Mouse (Mus musculus) adrenal gland, adult 8-10 months (tissue): ENCODE results near the gene Gm4871. TPM values are rescaled to one million over a fixed set of nuclear protein-coding genes. Genes with fewer than 3 reads are reported as not detected.

Experiments used
- DNase-seq: peaks from one replicate; pipeline ENCODE4 v3.0.0; 2022
- total RNA-seq, 4 experiments: library from RNA; stranded (reverse); gene quantifications; 2 replicates each; pipeline ENCODE4 v1.2.4; 2022

Gm4871 gene
- total RNA-seq, 4 experiments from 2014 or later, result not detected

DNA sequence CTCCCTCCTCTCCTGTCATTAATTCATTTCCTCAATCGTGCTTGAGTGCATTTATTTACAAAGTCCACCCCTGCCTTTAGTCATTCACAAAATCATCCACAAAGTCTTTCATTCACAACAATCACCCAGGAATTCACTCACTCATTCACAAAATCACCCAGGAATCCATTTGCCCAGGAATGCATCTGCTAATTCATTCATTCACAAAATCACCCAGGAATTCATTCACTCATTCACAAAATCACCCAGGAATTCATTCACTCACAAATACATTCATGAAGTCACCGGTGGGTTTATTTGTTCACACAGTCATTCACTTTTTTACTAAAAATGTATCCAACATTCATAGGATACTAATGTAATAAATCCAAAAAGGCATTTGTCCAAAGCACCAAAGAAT is 42.5 kb downstream of the Gm4871 start:
- no peak for DNase-seq

GRCm38 (mm10) chr5:144989061-144989405 is 43.5 kb downstream of the Gm4871 start:
- no peak for DNase-seq

DNA sequence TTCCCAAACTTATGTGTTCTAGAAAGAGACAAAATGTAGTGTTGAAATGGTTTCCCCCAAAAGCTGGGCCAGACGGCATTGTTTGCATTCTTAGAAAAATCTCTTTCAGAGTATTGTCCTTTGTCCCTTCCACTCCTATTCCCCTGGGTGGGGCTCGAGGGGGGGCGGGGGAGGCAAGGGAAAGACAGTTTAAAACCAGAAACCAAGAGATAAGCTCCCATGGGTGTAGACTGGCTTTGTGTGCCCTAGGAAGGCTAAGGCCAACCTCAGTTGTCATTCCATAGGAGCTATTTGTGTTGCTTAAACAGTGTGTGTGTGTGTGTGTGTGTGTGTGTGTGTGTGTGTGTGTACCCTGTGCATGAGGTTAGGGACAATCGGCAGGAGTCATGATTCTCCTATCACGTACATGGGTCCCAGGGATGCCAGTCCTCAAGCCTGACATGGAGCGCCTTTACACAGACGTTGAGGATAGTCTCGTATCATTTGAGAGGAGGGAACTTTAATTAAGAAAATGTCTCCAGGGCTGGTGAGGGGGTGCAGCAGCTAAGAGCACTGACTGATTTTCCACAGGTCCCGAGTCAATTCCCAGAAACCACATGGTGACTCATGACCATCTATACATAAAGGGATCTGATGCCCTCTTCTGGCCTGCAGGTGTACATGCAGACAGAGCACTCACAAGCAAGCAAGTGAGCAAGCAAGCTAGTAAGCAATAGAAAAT is 44.1 kb downstream of the Gm4871 start:
- DNase-seq, result peak; percentile 21

- DNase-seq, result no peak
These were observed 45.0 kb downstream of the Gm4871 start for GRCm38 (mm10) chr5:144987561-144987960.

DNA sequence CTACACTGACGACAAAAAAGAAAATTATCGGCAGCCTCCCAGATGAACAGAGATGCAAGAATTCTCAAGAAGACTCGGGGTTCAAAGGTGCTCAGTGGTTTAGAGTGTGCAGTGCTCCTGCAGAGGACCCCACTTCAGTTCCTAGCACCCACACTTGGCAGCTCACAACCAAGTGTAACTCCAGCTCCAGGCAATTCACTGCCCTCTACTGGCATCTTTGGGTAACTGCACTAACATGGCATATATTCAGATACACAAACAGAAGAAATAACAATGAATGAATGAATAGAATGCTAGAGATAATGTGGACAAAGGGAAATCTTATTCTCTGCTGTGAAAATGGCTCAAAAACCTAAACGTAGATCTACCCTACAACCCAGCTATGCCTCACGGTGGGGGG is 47.7 kb downstream of the Gm4871 start:
- DNase-seq, result no peak

- no peak for DNase-seq
These were observed 49.3 kb downstream of the Gm4871 start for GRCm38 (mm10) chr5:144983227-144983626.

Other genes starting within 250 kb of the Gm4871 start
- 10 to 100 TPM; 20.3 to 25.8 (median 22.7) TPM for gene Smurf1, start 66.9 kb downstream of the Gm4871 start, total RNA-seq
- gene 1700018F24Rik, start 10.2 kb upstream of the Gm4871 start, total RNA-seq, result not detected
- gene Arpc1a, start 51.1 kb upstream of the Gm4871 start, total RNA-seq, result 100 to 1,000 TPM; 127 to 148 (median 140) TPM
- gene Kpna7, start 51.3 kb upstream of the Gm4871 start, total RNA-seq, result not detected
- gene Arpc1b, start 81.5 kb upstream of the Gm4871 start, total RNA-seq, result 100 to 1,000 TPM; 185 to 202 (median 191) TPM
- 10 to 100 TPM; 60.2 to 98.3 (median 79.4) TPM for gene Pdap1, start 107.5 kb upstream of the Gm4871 start, total RNA-seq
- 10 to 100 TPM; 93.0 to 98.7 (median 95.5) TPM for gene Bud31, start 107.6 kb upstream of the Gm4871 start, total RNA-seq
- 10 to 100 TPM; 29.0 to 30.6 (median 29.9) TPM for gene Ptcd1, start 134.4 kb upstream of the Gm4871 start, total RNA-seq
- 10 to 100 TPM; 18.7 to 22.3 (median 20.5) TPM for gene Cpsf4, start 134.5 kb upstream of the Gm4871 start, total RNA-seq
- 100 to 1,000 TPM; 319 to 686 (median 419) TPM for gene Atp5j2, start 159.3 kb upstream of the Gm4871 start, total RNA-seq
- 10 to 100 TPM in 3 of 4 experiments, 1 to 10 TPM in 1; 9.6 to 13.8 (median 11.9) TPM for gene Zkscan14, start 169.1 kb upstream of the Gm4871 start, total RNA-seq
- gene Zkscan5, start 171.8 kb upstream of the Gm4871 start, total RNA-seq, result 10 to 100 TPM; 11.0 to 14.5 (median 12.8) TPM
- 10 to 100 TPM; 54.1 to 71.1 (median 61.4) TPM for gene Zfp655, start 199.0 kb upstream of the Gm4871 start, total RNA-seq
- 10 to 100 TPM; 18.7 to 23.7 (median 22.3) TPM for gene Zscan25, start 247.7 kb upstream of the Gm4871 start, total RNA-seq